16 mouse cellular contexts compared by ENCODE assay signal in the genomic region with DNA sequence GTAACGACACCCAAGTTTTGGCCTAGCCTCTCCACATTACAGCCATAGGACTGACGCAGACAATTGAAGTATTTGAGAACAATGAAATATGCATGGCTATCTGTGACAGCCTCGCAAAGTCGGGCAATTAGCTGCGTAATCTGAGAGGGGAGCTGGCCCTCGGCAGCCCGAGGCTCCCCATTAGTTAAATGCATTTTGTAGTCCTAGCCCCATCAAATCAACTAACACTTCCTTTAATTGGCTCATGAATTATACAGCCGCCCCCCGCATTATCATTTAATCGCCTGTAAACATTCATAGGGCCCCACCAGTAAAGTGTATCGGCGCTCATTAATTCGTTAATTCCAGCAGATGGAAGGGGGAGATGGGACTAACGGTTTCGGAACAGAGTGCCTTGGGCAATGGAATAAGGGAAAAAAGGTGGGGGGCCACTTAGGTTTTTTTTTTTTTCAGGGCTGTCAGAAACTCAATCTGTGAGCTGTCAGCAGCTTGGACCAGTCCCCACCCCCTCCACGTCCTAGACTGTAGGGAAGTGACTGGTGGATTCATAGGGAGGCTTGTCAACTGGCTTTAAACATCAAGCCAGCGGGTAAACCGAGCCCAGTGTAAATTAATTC. TPM values are rescaled to one million over a fixed set of nuclear protein-coding genes. Genes with fewer than 3 reads are reported as not detected.
DNase-seq lines count a peak whose midpoint lies in the region; ATAC-seq and TF ChIP-seq lines count a peak whose summit lies in the region.
"Had no signal": no experiment of that assay in that cellular context is flagged by ENCODE, and none has a peak within 500 bp of the region (broad histone marks: within the 10 kb centered on the region; RNA-seq: fewer than 3 reads in every experiment).

No protein-coding gene starts in this region.

- no peak; the same call in 1 of the 2 replicates for ATAC-seq in lung, embryonic 15.5 days (ENCODE audit: borderline replicate concordance, extremely low read depth, low FRiP score, low TSS enrichment)
- peak; percentile 81 for ATAC-seq in forebrain, embryonic 12.5 days (ENCODE audit: low FRiP score)
- ATAC-seq in hindbrain, postnatal 0 days: no peak
- ATAC-seq in neural tube, embryonic 14.5 days (ENCODE audit: low read depth): peak; percentile 65
- no peak for ATAC-seq in megakaryocyte-erythroid progenitor cell, adult 5-6 weeks (replicated peaks; ENCODE audit: low FRiP score, low TSS enrichment, poor library complexity, severe bottlenecking)
- no peak for ATAC-seq in kidney, embryonic 14.5 days (ENCODE audit: low FRiP score, low TSS enrichment)
- ATAC-seq: intestine, embryonic 15.5 days had no signal

- no peak overlapping the region for H3K9ac ChIP-seq in lung, embryonic 15.5 days
- H3K9ac ChIP-seq in forebrain, embryonic 12.5 days: no peak overlapping the region
- no peak overlapping the region for H3K9ac ChIP-seq in hindbrain, postnatal 0 days (replicated peaks; ENCODE audit: low read length)
- no peak overlapping the region; the same call in 1 of the 2 replicates for H3K9ac ChIP-seq in neural tube, embryonic 14.5 days (replicated peaks; ENCODE audit: low read depth, low read length)
- H3K9ac ChIP-seq in kidney, embryonic 14.5 days (ENCODE audit: low read depth, low read length): no peak overlapping the region
- H3K9ac ChIP-seq: intestine, embryonic 15.5 days had no signal

- no peak for TF ChIP-seq CTCF in hindbrain, postnatal 0 days (IDR thresholded peaks at IDR 0.05; ENCODE audit: low read depth)

- H3K36me3 ChIP-seq in lung, embryonic 15.5 days: no peaks in the 10 kb centered on the region
- H3K36me3 ChIP-seq in forebrain, embryonic 12.5 days (replicated peaks): no peaks in the 10 kb centered on the region
- H3K36me3 ChIP-seq in hindbrain, postnatal 0 days (ENCODE audit: insufficient read depth, low read length): no peaks in the 10 kb centered on the region
- no peaks in the 10 kb centered on the region for H3K36me3 ChIP-seq in neural tube, embryonic 14.5 days (ENCODE audit: control insufficient read depth, insufficient read depth, low read length)
- no peaks in the 10 kb centered on the region for H3K36me3 ChIP-seq in kidney, embryonic 14.5 days (ENCODE audit: control insufficient read depth, insufficient read depth, low read length)
- H3K36me3 ChIP-seq: intestine, embryonic 15.5 days had no signal

- no peak for DNase-seq in lung, adult 18-20 months
- peak; percentile 12 for DNase-seq in hindbrain, postnatal 0 days (ENCODE audit: low spot score)
- no peak for DNase-seq in frontal cortex, postnatal 25 days (ENCODE audit: low spot score in 2 of 2)
- DNase-seq: adrenal gland, postnatal 36 days; lung, postnatal 10 days; right cerebral cortex, postnatal 14 days had no signal

- H3K9me3 ChIP-seq in lung, embryonic 15.5 days: no peaks in the 10 kb centered on the region
- H3K9me3 ChIP-seq in forebrain, embryonic 12.5 days: no peaks in the 10 kb centered on the region
- no peaks in the 10 kb centered on the region for H3K9me3 ChIP-seq in hindbrain, postnatal 0 days (ENCODE audit: low read length)
- H3K9me3 ChIP-seq in neural tube, embryonic 14.5 days (ENCODE audit: control insufficient read depth, low read length): no peaks in the 10 kb centered on the region
- H3K9me3 ChIP-seq in kidney, embryonic 14.5 days (ENCODE audit: control insufficient read depth, low read length): no peaks in the 10 kb centered on the region
- H3K9me3 ChIP-seq: intestine, embryonic 15.5 days had no signal

- no peaks in the 10 kb centered on the region for H3K27me3 ChIP-seq in lung, embryonic 15.5 days
- H3K27me3 ChIP-seq in forebrain, embryonic 12.5 days: peaks cover 75% of the 10 kb centered on the region
- H3K27me3 ChIP-seq in hindbrain, postnatal 0 days (ENCODE audit: insufficient read depth, low read length): no peaks in the 10 kb centered on the region
- no peaks in the 10 kb centered on the region for H3K27me3 ChIP-seq in neural tube, embryonic 14.5 days (ENCODE audit: control insufficient read depth, insufficient read depth, low read length)
- no peaks in the 10 kb centered on the region for H3K27me3 ChIP-seq in kidney, embryonic 14.5 days (ENCODE audit: control insufficient read depth, insufficient read depth, low read length)
- H3K27me3 ChIP-seq: CH12.LX; intestine, embryonic 15.5 days had no signal

- no peak overlapping the region for H3K4me3 ChIP-seq in lung, embryonic 15.5 days
- H3K4me3 ChIP-seq in forebrain, embryonic 12.5 days (replicated peaks): no peak overlapping the region
- no peak overlapping the region for H3K4me3 ChIP-seq in hindbrain, postnatal 0 days (ENCODE audit: low read length)
- H3K4me3 ChIP-seq in neural tube, embryonic 14.5 days (ENCODE audit: low read depth, low read length): no peak overlapping the region
- H3K4me3 ChIP-seq in kidney, embryonic 14.5 days (ENCODE audit: low read length): no peak overlapping the region
- H3K4me3 ChIP-seq: erythroblast, embryonic 14.5 days; intestine, embryonic 15.5 days; layer of hippocampus, adult 2 months had no signal

- H3K4me1 ChIP-seq in lung, embryonic 15.5 days: peaks cover 25% of the 10 kb centered on the region
- peaks cover 33% of the 10 kb centered on the region for H3K4me1 ChIP-seq in forebrain, embryonic 12.5 days
- H3K4me1 ChIP-seq in hindbrain, postnatal 0 days (ENCODE audit: insufficient read depth, low read length): 0 out of 2 replicates have a peak, but pooled peaks cover under 1% of the 10 kb centered on the region
- peaks cover 17% of the 10 kb centered on the region for H3K4me1 ChIP-seq in neural tube, embryonic 14.5 days (ENCODE audit: control insufficient read depth, insufficient read depth, low read length)
- H3K4me1 ChIP-seq in kidney, embryonic 14.5 days (ENCODE audit: control insufficient read depth, insufficient read depth, low read length): no peaks in the 10 kb centered on the region; the same call in 1 of the 2 replicates
- H3K4me1 ChIP-seq: intestine, embryonic 15.5 days had no signal

- no peak overlapping the region for H3K27ac ChIP-seq in lung, embryonic 15.5 days
- peak overlapping the region; percentile 65 for H3K27ac ChIP-seq in forebrain, embryonic 12.5 days
- no peak overlapping the region for H3K27ac ChIP-seq in hindbrain, postnatal 0 days
- H3K27ac ChIP-seq in neural tube, embryonic 14.5 days (ENCODE audit: low read depth, low read length): no peak overlapping the region
- H3K27ac ChIP-seq in kidney, embryonic 14.5 days (ENCODE audit: low read depth, low read length): no peak overlapping the region
- H3K27ac ChIP-seq: intestine, embryonic 15.5 days; layer of hippocampus, adult 2 months; stomach, postnatal 0 days had no signal

- peak overlapping the region; percentile 7 for H3K4me2 ChIP-seq in lung, embryonic 15.5 days
- H3K4me2 ChIP-seq in forebrain, embryonic 12.5 days: peak overlapping the region; percentile 21; the same call in 1 of the 2 replicates
- H3K4me2 ChIP-seq in hindbrain, postnatal 0 days (ENCODE audit: low read depth, low read length): no peak overlapping the region; the same call in 1 of the 2 replicates
- H3K4me2 ChIP-seq in neural tube, embryonic 14.5 days (ENCODE audit: low read depth, low read length): peak overlapping the region; percentile 20; the same call in 1 of the 2 replicates
- no peak overlapping the region for H3K4me2 ChIP-seq in kidney, embryonic 14.5 days (replicated peaks; ENCODE audit: low read depth, low read length)
- H3K4me2 ChIP-seq: intestine, embryonic 15.5 days had no signal

- 39% methylated on average over 18 of the region's 18 CpGs for WGBS in lung, embryonic 15.5 days
- 23% methylated on average over 18 of the region's 18 CpGs for WGBS in forebrain, embryonic 12.5 days
- 29% methylated on average over 18 of the region's 18 CpGs for WGBS in hindbrain, postnatal 0 days
- 14% methylated on average over 18 of the region's 18 CpGs for WGBS in neural tube, embryonic 14.5 days
- 26% methylated on average over 18 of the region's 18 CpGs for WGBS in kidney, embryonic 14.5 days

RNA-seq across cellular contexts. Expression of a gene that starts 42.6 kb away (rescaled TPM):
- 14.5 and 14.9 TPM in 2 replicates for polyA plus RNA-seq in lung, embryonic 15.5 days (2015; fragmentation: Nextera tagmentation; extraction: Ambion mirVana)
- 31.0 and 33.4 TPM in 2 replicates for polyA plus RNA-seq in forebrain, embryonic 12.5 days (2016; fragmentation: Nextera tagmentation; extraction: Ambion mirVana)
- total RNA-seq in hindbrain, postnatal 0 days (2014; rRNA removed): 64.3 and 111 TPM in 2 replicates
- polyA plus RNA-seq in hindbrain, postnatal 0 days (2015; fragmentation: Nextera tagmentation; extraction: Ambion mirVana): 12.8 and 14.5 TPM in 2 replicates
- 32.0 and 33.7 TPM in 2 replicates for polyA plus RNA-seq in neural tube, embryonic 14.5 days (2014; fragmentation: Nextera tagmentation; extraction: Ambion mirVana)
- total RNA-seq in megakaryocyte-erythroid progenitor cell, adult 5-6 weeks (2014; fragmentation: Nextera tagmentation): 17.8 and 21.7 TPM in 2 replicates
- total RNA-seq in megakaryocyte-erythroid progenitor cell, adult 5-6 weeks (2017): 24.7 TPM in 2 replicates
- 16.4 and 31.7 TPM in 2 replicates for polyA plus RNA-seq in kidney, embryonic 14.5 days (2014; fragmentation: Nextera tagmentation; extraction: Ambion mirVana)

RNA-seq across cellular contexts. Expression of a gene that starts 42.6 kb away (rescaled TPM):
- polyA plus RNA-seq in lung, embryonic 15.5 days (2015; fragmentation: Nextera tagmentation; extraction: Ambion mirVana): 16.1 and 16.2 TPM in 2 replicates
- polyA plus RNA-seq in forebrain, embryonic 12.5 days (2016; fragmentation: Nextera tagmentation; extraction: Ambion mirVana): 18.8 TPM in 2 replicates
- 17.4 and 18.6 TPM in 2 replicates for total RNA-seq in hindbrain, postnatal 0 days (2014; rRNA removed)
- polyA plus RNA-seq in hindbrain, postnatal 0 days (2015; fragmentation: Nextera tagmentation; extraction: Ambion mirVana): 10.2 and 11.0 TPM in 2 replicates
- polyA plus RNA-seq in neural tube, embryonic 14.5 days (2014; fragmentation: Nextera tagmentation; extraction: Ambion mirVana): 11.2 and 11.5 TPM in 2 replicates
- 10.6 and 12.5 TPM in 2 replicates for total RNA-seq in megakaryocyte-erythroid progenitor cell, adult 5-6 weeks (2014; fragmentation: Nextera tagmentation)
- total RNA-seq in megakaryocyte-erythroid progenitor cell, adult 5-6 weeks (2017): 10.0 and 12.7 TPM in 2 replicates
- 9.4 and 20.0 TPM in 2 replicates for polyA plus RNA-seq in kidney, embryonic 14.5 days (2014; fragmentation: Nextera tagmentation; extraction: Ambion mirVana)

Comparison
In these comparisons a context has a peak if more than half of its experiments do, and no peak if none do; other contexts are left out.
1. ATAC-seq: peak in forebrain, embryonic 12.5 days (single experiment) and neural tube, embryonic 14.5 days (single experiment); none in lung, embryonic 15.5 days (single experiment), hindbrain, postnatal 0 days (single experiment), megakaryocyte-erythroid progenitor cell, adult 5-6 weeks (single experiment) and kidney, embryonic 14.5 days (single experiment).
2. H3K4me2 ChIP-seq: peak in lung, embryonic 15.5 days (single experiment), forebrain, embryonic 12.5 days (single experiment) and neural tube, embryonic 14.5 days (single experiment); none in hindbrain, postnatal 0 days (single experiment) and kidney, embryonic 14.5 days (single experiment).